22 mouse cellular contexts compared by ENCODE assay signal in the genomic region with DNA sequence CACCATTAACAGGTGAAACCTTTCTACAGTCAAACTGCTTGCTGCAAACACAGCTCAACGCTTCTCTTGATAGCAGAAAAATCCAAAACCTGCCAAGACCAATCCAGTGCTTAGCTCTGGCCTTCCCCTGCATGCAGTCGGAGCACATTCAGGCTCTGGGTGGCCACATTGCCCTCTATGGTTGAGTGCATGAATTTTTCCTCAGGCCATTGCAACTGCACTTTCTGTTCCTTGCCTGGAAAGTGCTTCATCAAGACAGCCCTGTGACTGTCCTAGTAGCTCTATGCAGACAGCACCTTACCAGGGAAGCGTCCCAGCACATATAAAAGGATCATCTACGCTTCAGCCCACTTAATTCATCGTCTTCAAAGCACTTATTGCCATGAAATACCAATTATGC.
A peak's percentile ranks its signal among the peaks of the same experiment; 100 is the strongest.
DNase-seq lines count a peak whose midpoint lies in the region; ATAC-seq and TF ChIP-seq lines count a peak whose summit lies in the region.
"Had no signal": no experiment of that assay in that cellular context is flagged by ENCODE, and none has a peak within 500 bp of the region (broad histone marks: within the 10 kb centered on the region; RNA-seq: fewer than 3 reads in every experiment).

No protein-coding gene starts in this region.

- peak; percentile 66 for DNase-seq in heart, embryonic 10.5 days (ENCODE audit: low spot score)
- DNase-seq in heart, adult 8-10 months (ENCODE audit: low spot score): no peak
- DNase-seq in kidney, adult 2 months: peak; percentile 68
- DNase-seq in midbrain, embryonic 10.5 days (ENCODE audit: low spot score): no peak
- peak; percentile 23 for DNase-seq in brain, adult 2 months (ENCODE audit: low read depth, low spot score)
- no peak for DNase-seq in adrenal gland, adult 8-10 months
- DNase-seq: adrenal gland, postnatal 36 days; cerebellum, adult 9-10 months; gastrocnemius, postnatal 14 days; heart, adult 2 months; layer of hippocampus, adult 9-11 months; liver, postnatal 0 days; right cerebral cortex, postnatal 14 days; thymus, postnatal 14 days had no signal

- no peak overlapping the region for H3K4me2 ChIP-seq in kidney, embryonic 16.5 days (replicated peaks; ENCODE audit: low read depth, low read length)
- no peak overlapping the region for H3K4me2 ChIP-seq in midbrain, embryonic 15.5 days
- H3K4me2 ChIP-seq: forebrain, embryonic 12.5 days; hindbrain, embryonic 12.5 days had no signal

- ATAC-seq in kidney, embryonic 16.5 days (ENCODE audit: low FRiP score, low TSS enrichment): no peak
- peak; percentile 39; the same call in 1 of the 2 replicates for ATAC-seq in midbrain, embryonic 15.5 days (replicated peaks)
- ATAC-seq: liver, postnatal 0 days had no signal

- H3K36me3 ChIP-seq in heart, embryonic 10.5 days: no peaks in the 10 kb centered on the region; the same call in 1 of the 2 replicates
- H3K36me3 ChIP-seq in kidney, adult 2 months (ENCODE audit: control insufficient read depth, insufficient read depth, low read length): no peaks in the 10 kb centered on the region
- H3K36me3 ChIP-seq in kidney, embryonic 16.5 days (ENCODE audit: insufficient read depth, low read length): no peaks in the 10 kb centered on the region
- H3K36me3 ChIP-seq in midbrain, embryonic 15.5 days (replicated peaks): no peaks in the 10 kb centered on the region
- no peaks in the 10 kb centered on the region for H3K36me3 ChIP-seq in midbrain, embryonic 10.5 days
- H3K36me3 ChIP-seq: forebrain, embryonic 12.5 days; hindbrain, embryonic 12.5 days had no signal

- no peak for TF ChIP-seq CTCF in kidney, adult 2 months (conservative IDR thresholded peaks at IDR 0.05; ENCODE audit: insufficient read depth, insufficient read length, low read depth, low read length)

- H3K9ac ChIP-seq in kidney, embryonic 16.5 days (replicated peaks; ENCODE audit: low read length): no peak overlapping the region
- no peak overlapping the region for H3K9ac ChIP-seq in midbrain, embryonic 15.5 days
- H3K9ac ChIP-seq: forebrain, embryonic 12.5 days; hindbrain, embryonic 12.5 days; liver, postnatal 0 days had no signal

- peaks cover 3% of the 10 kb centered on the region; the same call in 1 of the 2 replicates for H3K4me1 ChIP-seq in heart, embryonic 10.5 days
- peaks cover 5% of the 10 kb centered on the region; the same call in 1 of the 2 replicates for H3K4me1 ChIP-seq in kidney, adult 2 months (ENCODE audit: control insufficient read depth, insufficient read depth, low read length)
- H3K4me1 ChIP-seq in kidney, embryonic 16.5 days (ENCODE audit: insufficient read depth, low read length): no peaks in the 10 kb centered on the region
- 0 out of 2 replicates have a peak, but pooled peaks cover 4% of the 10 kb centered on the region for H3K4me1 ChIP-seq in midbrain, embryonic 15.5 days
- peaks cover 4% of the 10 kb centered on the region; the same call in 1 of the 2 replicates for H3K4me1 ChIP-seq in midbrain, embryonic 10.5 days
- H3K4me1 ChIP-seq: hindbrain, embryonic 12.5 days; megakaryocyte, embryonic 14.5 days had no signal

- H3K9me3 ChIP-seq in heart, embryonic 10.5 days: no peaks in the 10 kb centered on the region
- H3K9me3 ChIP-seq in kidney, embryonic 16.5 days (ENCODE audit: low read length): no peaks in the 10 kb centered on the region
- H3K9me3 ChIP-seq in midbrain, embryonic 15.5 days: no peaks in the 10 kb centered on the region
- no peaks in the 10 kb centered on the region for H3K9me3 ChIP-seq in midbrain, embryonic 10.5 days (replicated peaks)
- H3K9me3 ChIP-seq: embryonic facial prominence, embryonic 10.5 days; forebrain, embryonic 12.5 days; hindbrain, embryonic 12.5 days; limb, embryonic 10.5 days; megakaryocyte, embryonic 14.5 days had no signal

- 74% methylated on average over 5 of the region's 5 CpGs for WGBS in heart, embryonic 10.5 days
- 65% methylated on average over 5 of the region's 5 CpGs for WGBS in kidney, adult 2 months
- 68% methylated on average over 5 of the region's 5 CpGs for WGBS in kidney, embryonic 16.5 days
- 54% methylated on average over 5 of the region's 5 CpGs for WGBS in midbrain, embryonic 15.5 days
- 72% methylated on average over 5 of the region's 5 CpGs for WGBS in midbrain, embryonic 10.5 days

- H3K27ac ChIP-seq in heart, embryonic 10.5 days: peak overlapping the region; percentile 36; the same call in 1 of the 2 replicates
- 0 out of 2 replicates have a peak overlapping the region, but pooled peaks have one; percentile 5 for H3K27ac ChIP-seq in kidney, adult 2 months (ENCODE audit: insufficient read depth, low read depth, low read length)
- H3K27ac ChIP-seq in kidney, embryonic 16.5 days (ENCODE audit: low read length): no peak overlapping the region
- no peak overlapping the region for H3K27ac ChIP-seq in midbrain, embryonic 15.5 days
- H3K27ac ChIP-seq in midbrain, embryonic 10.5 days (replicated peaks): no peak overlapping the region
- H3K27ac ChIP-seq: embryonic facial prominence, embryonic 10.5 days; forebrain, embryonic 12.5 days; heart, adult 2 months; hindbrain, embryonic 12.5 days; kidney, postnatal 0 days; limb, embryonic 10.5 days had no signal

- no peak overlapping the region for H3K4me3 ChIP-seq in heart, embryonic 10.5 days
- no peak overlapping the region for H3K4me3 ChIP-seq in kidney, adult 2 months (ENCODE audit: insufficient read depth, low read depth, low read length)
- H3K4me3 ChIP-seq in kidney, embryonic 16.5 days (ENCODE audit: low read length): no peak overlapping the region
- no peak overlapping the region for H3K4me3 ChIP-seq in midbrain, embryonic 15.5 days
- no peak overlapping the region for H3K4me3 ChIP-seq in midbrain, embryonic 10.5 days
- H3K4me3 ChIP-seq: embryonic facial prominence, embryonic 10.5 days; forebrain, embryonic 12.5 days; heart, adult 2 months; hindbrain, embryonic 12.5 days; limb, embryonic 10.5 days; megakaryocyte, embryonic 14.5 days had no signal

- no peaks in the 10 kb centered on the region for H3K27me3 ChIP-seq in heart, embryonic 10.5 days (ENCODE audit: insufficient read depth, poor library complexity, severe bottlenecking)
- H3K27me3 ChIP-seq in kidney, adult 2 months (replicated peaks; ENCODE audit: control insufficient read depth, insufficient read depth, low read length): no peaks in the 10 kb centered on the region
- H3K27me3 ChIP-seq in kidney, embryonic 16.5 days (ENCODE audit: insufficient read depth, low read length): no peaks in the 10 kb centered on the region
- H3K27me3 ChIP-seq in midbrain, embryonic 15.5 days (replicated peaks): no peaks in the 10 kb centered on the region
- no peaks in the 10 kb centered on the region for H3K27me3 ChIP-seq in midbrain, embryonic 10.5 days (ENCODE audit: low read depth, poor library complexity, severe bottlenecking)
- H3K27me3 ChIP-seq: hindbrain, embryonic 12.5 days; megakaryocyte, embryonic 14.5 days had no signal

- no peak for TF ChIP-seq POLR2A in kidney, adult 2 months (IDR thresholded peaks at IDR 0.05; ENCODE audit: low read depth, low read length)

Comparison
In these comparisons a context has a peak if more than half of its experiments do, and no peak if none do; other contexts are left out.
1. DNase-seq: peak in heart, embryonic 10.5 days (single experiment), kidney, adult 2 months (single experiment) and brain, adult 2 months (single experiment); none in heart, adult 8-10 months (single experiment), midbrain, embryonic 10.5 days (single experiment) and adrenal gland, adult 8-10 months (single experiment).
2. H3K27ac ChIP-seq: peak in heart, embryonic 10.5 days (single experiment) and kidney, adult 2 months (single experiment); none in kidney, embryonic 16.5 days (single experiment), midbrain, embryonic 15.5 days (single experiment) and midbrain, embryonic 10.5 days (single experiment).